Mouse (Mus musculus) CH12.LX (cell line): Measurements from ENCODE around the gene Il17rd. TPM values are rescaled to one million over a fixed set of nuclear protein-coding genes. Genes with fewer than 3 reads are reported as not detected.

ENCODE experiments used
- DNase-seq: peaks from one replicate; pipeline ENCODE4 v3.0.0-alpha.2; 2013; ENCODE audit errors: extremely low read depth
- H3K27ac ChIP-seq: 2 replicates; pipeline ENCODE4 v1.5.1; 2012; ENCODE audit warnings: low read depth, mild to moderate bottlenecking, control low read depth, moderate library complexity; ENCODE audit not compliant: insufficient read depth
- H3K27me3 ChIP-seq: replicated peaks from 2 replicates; pipeline ENCODE3; 2012; ENCODE audit warnings: inconsistent platforms
- H3K36me3 ChIP-seq, 2 experiments: replicated peaks in 1 of 2; 2 replicates each; pipeline versions ENCODE3 to v1.6.1; 2012; ENCODE audit warnings: inconsistent platforms in 1 of 2, low read length in 1 of 2, mild to moderate bottlenecking in 1 of 2, mixed read lengths in 1 of 2, moderate library complexity in 1 of 2; ENCODE audit not compliant: control insufficient read depth in 1 of 2, insufficient read depth in 1 of 2
- H3K4me1 ChIP-seq, 2 experiments: 2 replicates each; pipeline ENCODE4 v1.6.1; 2012; ENCODE audit warnings: inconsistent platforms in 1 of 2, moderate library complexity in 1 of 2; ENCODE audit not compliant: insufficient read depth in 2 of 2, control insufficient read depth in 1 of 2
- H3K4me2 ChIP-seq: 2 replicates; pipeline ENCODE4 v1.6.1; 2012; ENCODE audit warnings: low read depth, mild to moderate bottlenecking, control low read depth; ENCODE audit not compliant: poor library complexity, insufficient read depth, severe bottlenecking
- H3K4me3 ChIP-seq, 3 experiments: fragments of 150-350 bp in 1 of 3; sonication (generic) in 1 of 3; replicated peaks in 1 of 3; 2 replicates each; pipeline versions ENCODE3 to v1.5.1; 2011 to 2012; ENCODE audit warnings: low read depth in 2 of 3, low read length in 2 of 3, mild to moderate bottlenecking in 2 of 3, moderate library complexity in 2 of 3, control low read depth in 1 of 3, improper control_type of control experiment in 1 of 3, inconsistent platforms in 1 of 3, mixed read lengths in 1 of 3; ENCODE audit not compliant: poor library complexity in 1 of 3
- H3K79me2 ChIP-seq: replicated peaks from 2 replicates; pipeline ENCODE4 v1.6.1; 2012; ENCODE audit warnings: mild to moderate bottlenecking, moderate library complexity; ENCODE audit not compliant: control insufficient read depth, poor library complexity, insufficient read depth, severe bottlenecking; ENCODE audit errors: extremely low read depth
- H3K9ac ChIP-seq: 2 replicates; pipeline ENCODE4 v1.6.1; 2012; ENCODE audit warnings: low read depth, mild to moderate bottlenecking, control low read depth, moderate library complexity; ENCODE audit not compliant: insufficient read depth
- H3K9me3 ChIP-seq: replicated peaks from 2 replicates; pipeline ENCODE3; 2012; ENCODE audit warnings: low read length, inconsistent platforms, mixed read lengths
- BHLHE40 ChIP-seq: IDR thresholded peaks from 2 replicates; pipeline ENCODE4 v1.6.1; 2011; ENCODE audit warnings: mild to moderate bottlenecking, low read depth, low read length, improper control_type of control experiment
- CHD2 ChIP-seq: IDR thresholded peaks from 2 replicates; pipeline ENCODE4 v1.6.1; 2011; ENCODE audit warnings: low read length, improper control_type of control experiment
- CTCF ChIP-seq, 2 experiments: IDR thresholded peaks in 1 of 2; conservative IDR thresholded peaks in 1 of 2; 2 replicates each; pipeline ENCODE4 v1.5.1; 2011 to 2012; ENCODE audit warnings: low read depth in 2 of 2, low read length in 2 of 2, improper control_type of control experiment in 1 of 2, inconsistent platforms in 1 of 2, mild to moderate bottlenecking in 1 of 2, moderate library complexity in 1 of 2
- ELF1 ChIP-seq: IDR thresholded peaks from 2 replicates; pipeline ENCODE4 v1.6.1; 2014; ENCODE audit warnings: low read depth, mild to moderate bottlenecking, inconsistent platforms, low read length, improper control_type of control experiment
- EP300 ChIP-seq: IDR thresholded peaks from 2 replicates; pipeline ENCODE4 v1.6.1; 2011; ENCODE audit warnings: low read length, improper control_type of control experiment
- ETS1 ChIP-seq: conservative IDR thresholded peaks from 2 replicates; pipeline ENCODE4 v1.6.1; 2012; ENCODE audit warnings: low read depth, mild to moderate bottlenecking, inconsistent platforms, low read length, improper control_type of control experiment, moderate library complexity
- HCFC1 ChIP-seq: IDR thresholded peaks from 2 replicates; pipeline ENCODE4 v1.6.1; 2012; ENCODE audit warnings: low read depth, mild to moderate bottlenecking, inconsistent platforms, low read length, improper control_type of control experiment
- JUN ChIP-seq: IDR thresholded peaks from 2 replicates; pipeline ENCODE4 v1.6.1; 2011; ENCODE audit warnings: low read depth, mild to moderate bottlenecking, low read length, improper control_type of control experiment, moderate library complexity; ENCODE audit not compliant: insufficient read depth
- MAX ChIP-seq: IDR thresholded peaks from 2 replicates; pipeline ENCODE4 v1.6.1; 2011; ENCODE audit warnings: low read length, improper control_type of control experiment
- MAZ ChIP-seq: IDR thresholded peaks from 2 replicates; pipeline ENCODE4 v1.6.1; 2012; ENCODE audit warnings: low read depth, mild to moderate bottlenecking, inconsistent platforms, low read length, improper control_type of control experiment, moderate library complexity
- NELFE ChIP-seq: IDR thresholded peaks from 2 replicates; pipeline ENCODE4 v1.6.1; 2011; ENCODE audit warnings: low read depth, low read length, improper control_type of control experiment
- POLR2A ChIP-seq: IDR thresholded peaks from 2 replicates; pipeline ENCODE4 v1.6.1; 2011; ENCODE audit warnings: low read depth, mild to moderate bottlenecking, improper control_type of control experiment, low read length
- RAD21 ChIP-seq: IDR thresholded peaks from 2 replicates; pipeline ENCODE4 v1.6.1; 2011; ENCODE audit warnings: low read depth, mild to moderate bottlenecking, low read length, improper control_type of control experiment, moderate library complexity
- USF2 ChIP-seq: conservative IDR thresholded peaks from 2 replicates; pipeline ENCODE4 v1.6.1; 2011; ENCODE audit warnings: low read depth, low read length, improper control_type of control experiment
- ZMIZ1 ChIP-seq: IDR thresholded peaks from 2 replicates; pipeline ENCODE4 v1.6.1; 2012; ENCODE audit warnings: low read depth, mild to moderate bottlenecking, inconsistent platforms, low read length, improper control_type of control experiment
- ZNF384 ChIP-seq: IDR thresholded peaks from 2 replicates; pipeline ENCODE4 v1.6.1; 2012; ENCODE audit warnings: low read depth, low read length, improper control_type of control experiment, inconsistent platforms
- dilution Hi-C: fragments of 300-500 bp; cut with MboI; formaldehyde crosslinking; loops from 2 replicates; pipeline ENCODE4 v1.14.3; 2020; ENCODE audit warnings: low sequenced_read_pairs; ENCODE audit not compliant: extremely low pct_unique_long_range_greater_than_20kb, extremely low pct_ligation_motif_present
- in situ Hi-C: fragments of 300-500 bp; cut with MboI; formaldehyde crosslinking; loops from 3 replicates; pipeline ENCODE4 v1.14.3; 2019; ENCODE audit warnings: low sequenced_read_pairs, low pct_ligation_motif_present, low pct_unique_long_range_greater_than_20kb, mixed read lengths
- polyA plus RNA-seq: library from polyadenylated mRNA; unstranded; fragments of >175 nt; gene quantifications from 2 replicates; pipeline ENCODE4 v1.2.1, GENCODE M21; 2012; ENCODE audit warnings: low read depth; ENCODE audit not compliant: insufficient read length
- total RNA-seq, 2 experiments: library from RNA; depleted of rRNA; stranded (reverse); fragments of 300-350 nt in 1 of 2; fragments of >200 nt in 1 of 2; gene quantifications; 2 replicates each; pipeline ENCODE4 v1.2.3; 2012 to 2014

The Il17rd gene
- total and polyA plus RNA-seq, 3 experiments = 0.04 to 0.09 (median 0.08) TPM

DNA sequence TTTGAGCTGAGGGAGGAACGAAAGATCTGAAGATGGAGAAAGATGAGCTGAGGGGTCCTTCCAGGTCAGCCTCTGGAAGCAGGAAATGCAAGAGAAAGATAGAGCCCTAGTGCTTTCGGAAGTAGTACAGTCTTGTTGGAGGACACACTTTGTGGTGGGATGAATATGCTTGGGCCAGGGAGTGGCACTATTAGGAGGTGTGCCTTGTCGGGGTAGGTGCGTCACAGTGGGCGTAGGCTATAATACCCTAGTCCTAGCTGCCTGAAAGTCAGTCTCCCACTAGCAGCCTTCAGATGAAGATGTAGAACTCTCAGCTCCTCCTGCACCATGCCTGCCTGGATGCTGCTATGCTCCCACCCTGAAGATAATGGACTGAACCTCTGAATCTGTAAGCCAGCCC is 110.7 kb downstream of the Il17rd start:
- no peaks in the 10 kb centered on the region for H3K79me2 ChIP-seq
- no peak overlapping the region for H3K4me3 ChIP-seq
- no peaks in the 10 kb centered on the region for H3K36me3 ChIP-seq
- no peak for TF ChIP-seq CTCF (conservative IDR thresholded peaks at IDR 0.05 in 1 of 2, IDR thresholded peaks at IDR 0.05 in 1 of 2; ENCODE audit: low read depth in 2 of 2, low read length in 2 of 2)
- H3K9ac ChIP-seq = no peak overlapping the region
- no peak overlapping the region for H3K27ac ChIP-seq
- no peaks in the 10 kb centered on the region for H3K9me3 ChIP-seq
- DNase-seq = no peak
- in situ Hi-C loops (no loop called here), dilution Hi-C loops (no loop called here)
- H3K4me2 ChIP-seq = no peak overlapping the region
- H3K4me1 ChIP-seq = peaks cover 0 to 8% of the 10 kb centered on the region in 2 experiments; a peak in 2 of 4 replicates
- peaks cover 3% of the 10 kb centered on the region for H3K27me3 ChIP-seq

GRCm38 (mm10) chr14:27150011-27150640 is 111.4 kb downstream of the Il17rd start:
- peaks cover 0 to 7% of the 10 kb centered on the region in 2 experiments; a peak in 2 of 4 replicates for H3K4me1 ChIP-seq
- H3K27ac ChIP-seq = no peak overlapping the region
- peaks cover 7% of the 10 kb centered on the region for H3K27me3 ChIP-seq
- no peak for DNase-seq
- H3K36me3 ChIP-seq = no peaks in the 10 kb centered on the region
- H3K9me3 ChIP-seq = no peaks in the 10 kb centered on the region
- no peak overlapping the region for H3K9ac ChIP-seq
- H3K4me3 ChIP-seq = no peak overlapping the region
- no peaks in the 10 kb centered on the region for H3K79me2 ChIP-seq
- in situ Hi-C loops = no loop called here
- H3K4me2 ChIP-seq = no peak overlapping the region
- TF ChIP-seq USF2 = no peak
- no peak for TF ChIP-seq RAD21
- TF ChIP-seq EP300 = no peak
- TF ChIP-seq ZMIZ1 = no peak
- TF ChIP-seq JUN = no peak
- TF ChIP-seq ZNF384 = no peak
- TF ChIP-seq MAX = no peak
- no peak for TF ChIP-seq ELF1
- TF ChIP-seq POLR2A = no peak
- TF ChIP-seq HCFC1 = no peak
- no peak for TF ChIP-seq CHD2
- no peak for TF ChIP-seq BHLHE40
- no peak for TF ChIP-seq NELFE
- TF ChIP-seq, all 38 proteins: peak for 0
- dilution Hi-C loops = no loop called here

- DNase-seq = no peak
- in situ Hi-C loops = no loop called here
- Histone ChIP-seq H3K79me2 (no peaks in the 10 kb centered on the region), H3K36me3 (no peaks in the 10 kb centered on the region), H3K27ac (no peak overlapping the region), H3K4me1 (no peaks in the 10 kb centered on the region), H3K9me3 (no peaks in the 10 kb centered on the region), H3K4me3 (no peak overlapping the region), H3K27me3 (peaks cover 8% of the 10 kb centered on the region), H3K4me2 (no peak overlapping the region), H3K9ac (no peak overlapping the region)
- TF ChIP-seq ETS1 = no peak
- TF ChIP-seq MAZ = no peak
- dilution Hi-C loops = no loop called here
Observed at GRCm38 (mm10) chr14:27151432-27151831, 112.7 kb downstream of the Il17rd start.
